In genomic region chr8:91876161-91876560, GRCm38 (mm10) we compare ENCODE assay signal across 27 mouse cellular contexts.
A peak's percentile ranks its signal among the peaks of the same experiment; 100 is the strongest.
DNase-seq lines count a peak whose midpoint lies in the region; ATAC-seq lines count a peak whose summit lies in the region.
"Had no signal": no experiment of that assay in that cellular context is flagged by ENCODE, and none has a peak within 500 bp of the region (broad histone marks: within the 10 kb centered on the region; RNA-seq: fewer than 3 reads in every experiment).

No protein-coding gene starts in this region.

- 12% methylated on average over 15 of the region's 15 CpGs for WGBS in forebrain, embryonic 12.5 days
- WGBS in forebrain, embryonic 15.5 days = 8% methylated on average over 15 of the region's 15 CpGs
- WGBS in neural tube, embryonic 15.5 days = 7% methylated on average over 15 of the region's 15 CpGs

- no peak overlapping the region for H3K27ac ChIP-seq in forebrain, embryonic 12.5 days
- no peak overlapping the region for H3K27ac ChIP-seq in forebrain, embryonic 15.5 days (replicated peaks)
- H3K27ac ChIP-seq in neural tube, embryonic 15.5 days (replicated peaks) = no peak overlapping the region
- H3K27ac ChIP-seq: heart, adult 2 months; liver, embryonic 14.5 days; midbrain, embryonic 12.5 days had no signal

- H3K4me1 ChIP-seq in forebrain, embryonic 12.5 days = peaks cover 26% of the 10 kb centered on the region
- H3K4me1 ChIP-seq in forebrain, embryonic 15.5 days = peaks cover 11% of the 10 kb centered on the region
- peaks cover 14% of the 10 kb centered on the region for H3K4me1 ChIP-seq in neural tube, embryonic 15.5 days

- H3K4me2 ChIP-seq in forebrain, embryonic 12.5 days = 0 out of 2 replicates have a peak overlapping the region, but pooled peaks have one; percentile 1
- no peak overlapping the region for H3K4me2 ChIP-seq in forebrain, embryonic 15.5 days (replicated peaks)
- H3K4me2 ChIP-seq in neural tube, embryonic 15.5 days = no peak overlapping the region
- H3K4me2 ChIP-seq: heart, embryonic 12.5 days; midbrain, embryonic 12.5 days had no signal

- no peaks in the 10 kb centered on the region for H3K36me3 ChIP-seq in forebrain, embryonic 12.5 days (replicated peaks)
- H3K36me3 ChIP-seq in forebrain, embryonic 15.5 days = no peaks in the 10 kb centered on the region
- no peaks in the 10 kb centered on the region for H3K36me3 ChIP-seq in neural tube, embryonic 15.5 days
- H3K36me3 ChIP-seq: G1E; heart, embryonic 12.5 days; midbrain, embryonic 12.5 days had no signal

- peaks cover 94% of the 10 kb centered on the region for H3K27me3 ChIP-seq in forebrain, embryonic 12.5 days
- H3K27me3 ChIP-seq in forebrain, embryonic 15.5 days = peaks cover 22% of the 10 kb centered on the region
- peaks cover 42% of the 10 kb centered on the region for H3K27me3 ChIP-seq in neural tube, embryonic 15.5 days (replicated peaks)

- H3K9me3 ChIP-seq in forebrain, embryonic 12.5 days = no peaks in the 10 kb centered on the region
- no peaks in the 10 kb centered on the region for H3K9me3 ChIP-seq in forebrain, embryonic 15.5 days
- H3K9me3 ChIP-seq in neural tube, embryonic 15.5 days (replicated peaks) = no peaks in the 10 kb centered on the region
- H3K9me3 ChIP-seq: heart, embryonic 12.5 days; midbrain, embryonic 12.5 days had no signal

- no peak overlapping the region for H3K4me3 ChIP-seq in forebrain, embryonic 12.5 days (replicated peaks)
- no peak overlapping the region for H3K4me3 ChIP-seq in forebrain, embryonic 15.5 days
- H3K4me3 ChIP-seq in neural tube, embryonic 15.5 days (replicated peaks) = no peak overlapping the region
- H3K4me3 ChIP-seq: heart, adult 2 months; heart, embryonic 12.5 days; midbrain, embryonic 12.5 days had no signal

- no peak for ATAC-seq in forebrain, embryonic 12.5 days (ENCODE audit: low FRiP score)
- ATAC-seq in forebrain, embryonic 15.5 days (replicated peaks) = no peak
- no peak for ATAC-seq in neural tube, embryonic 15.5 days (ENCODE audit: low FRiP score)
- ATAC-seq: forebrain, embryonic 16.5 days; intestine, postnatal 0 days; Patski had no signal

- no peak overlapping the region for H3K9ac ChIP-seq in forebrain, embryonic 12.5 days
- H3K9ac ChIP-seq in forebrain, embryonic 15.5 days (replicated peaks) = no peak overlapping the region
- no peak overlapping the region for H3K9ac ChIP-seq in neural tube, embryonic 15.5 days (replicated peaks)
- H3K9ac ChIP-seq: heart, embryonic 12.5 days; liver, embryonic 14.5 days; midbrain, embryonic 12.5 days had no signal

- peak; percentile 58 for DNase-seq in neural tube, embryonic 10.5 days (ENCODE audit: extremely low spot score, low spot score)
- DNase-seq in mesoderm, embryonic 11.5 days (ENCODE audit: low read depth, low spot score) = peak; percentile 48
- DNase-seq in yolk sac, embryonic 10.5 days (ENCODE audit: low spot score) = peak; percentile 11
- DNase-seq in heart, postnatal 4 days = no peak
- no peak for DNase-seq in adrenal gland, adult (ENCODE audit: inconsistent age in 2 of 2, low spot score in 1 of 2)
- DNase-seq: adrenal gland, postnatal 36 days; cerebellum, adult 2 months; cerebellum, postnatal 14 days; heart, adult 2 months; kidney, adult 9 months; kidney, postnatal 10 days; layer of hippocampus, adult 9-11 months; liver; lung, adult 2 months; lung, postnatal 14 days; right cerebral cortex, postnatal 14 days; thymus, postnatal 25 days had no signal

Comparison
In these comparisons a context has a peak if more than half of its experiments do, and no peak if none do; other contexts are left out.
1. DNase-seq: peak in neural tube, embryonic 10.5 days (single experiment), mesoderm, embryonic 11.5 days (single experiment) and yolk sac, embryonic 10.5 days (single experiment); none in heart, postnatal 4 days (single experiment) and adrenal gland, adult (0 of 2).